Mouse (Mus musculus): ENCODE results near the gene I830077J02Rik. TPM values are rescaled to one million over a fixed set of nuclear protein-coding genes. Genes with fewer than 3 reads are reported as not detected.

I830077J02Rik gene
- total RNA-seq, 1 experiment from 2014 or later, result 51.7 TPM

Other genes with a start within 250 kb of the I830077J02Rik start
- gene Ddx20, start 245.1 kb downstream of the I830077J02Rik start, total RNA-seq (2017), result 16.4 to 28.9 TPM (median 20.6 TPM) in 3 replicates
- 0.21 to 0.29 TPM in 2 of 3 replicates, not detected in the other for gene Inka2, start 228.1 kb downstream of the I830077J02Rik start, total RNA-seq (2017)
- gene Rap1a, start 131.3 kb downstream of the I830077J02Rik start, total RNA-seq (2017), result 424 to 819 TPM (median 731 TPM) in 3 replicates
- gene Adora3, start 61.8 kb downstream of the I830077J02Rik start, total RNA-seq (2017), result 5.1 to 7.1 TPM in 2 of 3 replicates, not detected in the other
- gene Tmigd3, start 61.8 kb downstream of the I830077J02Rik start, total RNA-seq (2017), result 0.39 to 3.4 TPM (median 2.0 TPM) in 3 replicates
- gene Wdr77, start 26.7 kb upstream of the I830077J02Rik start, total RNA-seq (2017), result 10.7 to 20.3 TPM (median 12.9 TPM) in 3 replicates
- gene Atp5f1, start 27.4 kb upstream of the I830077J02Rik start, total RNA-seq (2017), result 316 to 456 TPM (median 356 TPM) in 3 replicates
- 0.95 to 3.8 TPM (median 2.4 TPM) in 3 replicates for gene Ovgp1, start 41.0 kb upstream of the I830077J02Rik start, total RNA-seq (2017)
- not detected in 3 replicates for gene Pifo, start 82.0 kb upstream of the I830077J02Rik start, total RNA-seq (2017)
- gene Chil5, start 100.2 kb upstream of the I830077J02Rik start, total RNA-seq (2017), result 1.1 to 4.9 TPM in 2 of 3 replicates, not detected in the other
- gene Chia1, start 180.6 kb upstream of the I830077J02Rik start, total RNA-seq (2017), result not detected in 3 replicates
- 20.3 to 46.6 TPM (median 38.3 TPM) in 3 replicates for gene Chil3, start 234.9 kb upstream of the I830077J02Rik start, total RNA-seq (2017)

All from monocyte, adult 5-6 weeks (primary cell).